Mouse (Mus musculus): ENCODE measurements around the gene Gm20449. TPM values are rescaled to one million over a fixed set of nuclear protein-coding genes. Genes with fewer than 3 reads are reported as not detected.
"Not testable (repeated sequence)": the region's sequence is repeated elsewhere in the genome, so short reads cannot be mapped to it uniquely, and the experiment has no call there.

The Gm20449 gene
- total RNA-seq (2017): not detected in 2 replicates

DNA sequence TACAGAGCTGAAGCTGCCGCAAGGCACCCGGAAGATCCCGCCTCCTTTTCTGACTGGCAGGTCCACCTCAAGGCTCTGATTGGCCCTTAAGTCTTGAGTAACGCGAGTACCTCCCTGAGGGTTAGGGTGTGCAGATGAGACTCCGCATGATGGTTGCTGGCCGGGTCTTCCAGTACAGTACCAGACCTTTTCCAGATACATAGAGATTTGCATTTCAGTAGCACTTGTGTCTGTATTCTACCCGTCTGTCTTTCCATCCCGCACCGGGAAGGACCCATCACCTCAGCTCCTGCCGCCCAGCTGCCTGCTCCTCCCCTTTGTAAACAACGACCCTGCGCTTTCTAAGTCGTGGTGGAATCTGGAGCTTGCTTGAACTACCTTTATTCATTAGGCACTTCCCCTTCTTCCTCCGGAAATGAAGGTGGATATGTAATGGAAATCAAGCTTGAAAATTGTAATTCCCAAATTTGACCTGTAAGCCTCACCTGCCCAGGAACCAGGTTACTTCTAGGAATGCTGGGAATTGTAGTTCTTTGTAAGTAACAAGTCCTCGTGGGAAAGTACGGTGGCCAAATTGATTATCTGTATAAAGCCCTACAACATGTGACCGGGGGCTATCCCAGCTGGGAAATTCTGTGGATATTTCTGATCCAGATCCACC, at the start of gene Gm20449, which contains the start of gene AW146154:
TSS of gene Gm20449 (minus strand) at position 29 of the 661 bp plus-strand sequence.
TSS of gene AW146154 (minus strand) at position 502 of the 661 bp plus-strand sequence.
- ATAC-seq (replicated peaks; ENCODE audit: low read depth, poor library complexity, severe bottlenecking): peak; percentile 94

DNA sequence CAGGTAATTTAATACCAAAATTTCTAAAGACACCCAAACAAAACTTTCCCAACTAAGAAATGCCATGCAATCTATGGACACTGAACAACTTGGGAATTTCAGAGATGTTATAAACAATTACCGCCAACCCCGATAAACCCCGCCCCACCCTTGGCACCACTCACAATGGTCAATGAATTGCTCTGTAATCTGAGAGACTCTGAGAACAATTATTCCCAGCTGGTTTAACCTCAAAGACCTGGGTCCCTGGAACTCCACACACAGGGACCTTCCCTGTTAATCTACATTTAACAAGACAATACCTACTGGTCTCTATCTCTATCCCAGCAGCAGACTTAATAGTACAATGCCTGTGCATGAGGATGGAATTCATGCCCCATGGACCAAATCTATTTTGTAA, 13.5 kb upstream of the Gm20449 start:
- no peak for ATAC-seq (replicated peaks; ENCODE audit: low read depth, poor library complexity, severe bottlenecking)

DNA sequence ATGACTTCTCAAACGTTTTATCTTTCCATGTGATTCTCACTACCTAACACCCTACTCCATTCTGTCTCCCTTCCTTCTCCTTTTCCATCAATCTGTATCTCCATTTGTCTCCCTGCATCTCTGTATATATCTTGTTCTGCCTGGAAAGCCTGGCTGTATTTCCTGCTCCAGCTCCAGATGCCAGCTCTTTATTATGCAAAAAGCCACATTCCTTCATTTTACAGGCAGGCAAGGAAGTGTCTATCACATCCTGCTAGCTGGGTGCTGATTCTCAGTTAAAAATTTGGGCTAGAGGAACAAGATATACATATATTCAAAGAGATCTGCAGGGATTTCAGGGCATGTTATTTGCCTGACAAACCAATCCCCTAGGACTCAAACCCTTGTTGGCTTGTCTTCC, 13.0 kb upstream of the Gm20449 start:
- no peak for ATAC-seq (replicated peaks; ENCODE audit: low read depth, poor library complexity, severe bottlenecking)

DNA sequence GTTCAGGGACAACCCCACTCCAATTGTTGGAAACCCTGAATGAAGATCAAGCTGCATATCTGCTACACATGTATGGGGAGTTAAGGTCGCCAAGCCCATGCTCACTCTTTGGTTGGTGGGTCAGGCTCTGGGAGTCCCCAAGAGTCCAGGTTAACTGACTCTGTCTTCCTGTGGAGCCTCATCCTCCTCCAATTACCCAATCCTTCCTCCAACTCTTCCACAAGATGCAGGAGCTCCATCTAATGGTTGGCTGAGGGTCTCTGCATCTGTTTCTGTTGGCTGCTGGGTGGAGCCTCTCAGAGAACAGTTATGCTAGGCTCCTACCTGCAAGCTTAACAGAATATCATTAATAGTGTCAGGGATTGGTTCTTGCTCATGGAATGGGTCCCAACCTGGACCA, 3.2 kb upstream of the Gm20449 start:
- no peak for ATAC-seq (replicated peaks; ENCODE audit: low read depth, poor library complexity, severe bottlenecking)

DNA sequence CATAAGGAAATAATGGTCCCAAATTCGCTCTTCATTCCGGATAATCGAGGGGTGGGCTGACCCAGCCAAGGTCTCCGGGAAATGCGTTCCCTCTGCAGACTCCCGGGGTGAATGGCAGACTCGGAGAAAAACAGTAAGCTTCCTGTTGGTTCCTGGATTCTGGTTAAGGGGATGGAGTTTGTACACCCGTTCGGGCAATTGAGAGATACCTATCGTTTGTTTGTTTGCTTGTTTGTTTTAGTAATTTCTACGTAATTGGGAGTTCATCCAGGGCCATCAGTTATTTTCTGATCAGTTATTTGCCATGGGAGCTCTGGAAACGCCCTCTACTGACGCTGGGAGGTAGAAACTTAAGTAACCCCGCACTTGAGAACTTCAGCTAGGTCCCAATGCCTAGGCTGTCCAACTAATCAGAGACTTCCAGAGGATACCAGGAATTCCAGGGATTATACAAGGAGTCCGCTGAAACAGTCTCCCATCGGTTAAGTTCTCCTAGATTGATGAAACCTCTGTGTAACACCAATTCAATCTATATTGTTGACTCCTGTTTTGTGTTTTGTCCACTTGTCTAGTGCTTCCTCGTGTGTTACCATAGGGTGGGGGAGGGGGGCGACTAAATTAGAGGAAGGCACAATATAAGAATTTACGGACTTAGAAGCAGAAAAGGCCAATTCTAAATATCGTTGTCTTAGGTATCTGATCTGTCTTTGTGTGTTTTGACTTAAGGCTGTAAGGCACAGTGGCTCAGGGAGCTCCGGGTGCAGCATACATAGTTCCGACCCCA, 1.1 kb upstream of the Gm20449 start:
- ATAC-seq (replicated peaks; ENCODE audit: low read depth, poor library complexity, severe bottlenecking): peak; percentile 59

DNA sequence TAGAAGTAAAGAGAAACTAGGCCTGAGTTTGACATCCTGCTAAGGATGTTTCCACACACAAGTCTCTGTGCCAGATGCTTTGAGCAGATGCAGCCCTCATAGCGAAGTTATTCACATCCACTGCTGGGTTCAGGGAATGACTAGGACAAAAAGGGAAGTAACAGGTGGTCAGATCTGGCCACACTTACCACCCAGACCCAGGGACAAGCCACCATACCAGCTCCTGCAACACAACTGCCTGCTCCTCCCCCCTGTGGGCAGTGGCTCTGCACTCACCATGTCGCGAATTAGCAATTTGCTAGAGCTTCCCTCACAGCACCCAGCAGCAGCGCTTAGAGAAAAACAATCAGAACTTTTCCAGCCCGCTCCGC, 214 bp downstream of the Gm20449 start:
- peak; percentile 70 for ATAC-seq (replicated peaks; ENCODE audit: low read depth, poor library complexity, severe bottlenecking)

DNA sequence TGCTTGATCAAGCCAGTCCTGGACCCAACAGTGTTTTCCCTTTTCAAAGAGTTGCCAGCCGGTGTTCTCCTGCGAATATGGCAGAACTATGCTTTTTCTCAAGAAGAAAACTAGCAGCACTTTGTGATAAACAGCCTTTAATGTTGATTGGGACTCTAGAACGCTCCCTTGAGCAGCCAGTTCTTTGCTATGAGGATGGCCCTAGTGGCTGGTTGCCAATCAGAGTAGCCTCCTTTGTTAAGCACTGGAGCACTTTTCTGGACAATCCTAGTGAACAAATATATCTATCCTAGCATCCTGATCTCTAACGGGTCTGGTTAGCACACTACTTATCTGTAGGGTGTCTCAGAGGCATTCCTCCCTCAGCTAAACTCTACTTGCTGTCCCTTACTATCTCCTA, 753 bp downstream of the Gm20449 start:
- not testable (repeated sequence) for ATAC-seq (replicated peaks; ENCODE audit: low read depth, poor library complexity, severe bottlenecking)

DNA sequence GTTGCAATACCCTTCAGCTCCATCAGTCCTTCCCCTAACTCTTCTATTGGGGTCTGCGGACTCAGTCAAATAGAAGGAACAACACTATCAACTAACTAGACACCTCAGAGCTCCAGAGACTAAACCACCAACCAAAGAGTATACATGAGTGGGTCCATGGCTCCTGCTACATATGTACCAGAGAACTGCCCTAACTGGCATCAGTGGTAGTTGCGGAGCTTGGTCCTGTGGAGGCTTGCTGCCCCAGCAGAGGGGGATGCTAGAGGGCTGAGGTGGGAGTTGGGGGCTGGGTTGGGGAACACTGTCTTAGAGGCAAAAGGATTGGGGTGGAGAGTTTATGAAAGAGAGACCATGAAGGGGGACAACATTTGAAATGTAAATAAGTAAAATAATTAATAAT, 1.3 kb downstream of the Gm20449 start:
- no peak for ATAC-seq (replicated peaks; ENCODE audit: low read depth, poor library complexity, severe bottlenecking)

DNA sequence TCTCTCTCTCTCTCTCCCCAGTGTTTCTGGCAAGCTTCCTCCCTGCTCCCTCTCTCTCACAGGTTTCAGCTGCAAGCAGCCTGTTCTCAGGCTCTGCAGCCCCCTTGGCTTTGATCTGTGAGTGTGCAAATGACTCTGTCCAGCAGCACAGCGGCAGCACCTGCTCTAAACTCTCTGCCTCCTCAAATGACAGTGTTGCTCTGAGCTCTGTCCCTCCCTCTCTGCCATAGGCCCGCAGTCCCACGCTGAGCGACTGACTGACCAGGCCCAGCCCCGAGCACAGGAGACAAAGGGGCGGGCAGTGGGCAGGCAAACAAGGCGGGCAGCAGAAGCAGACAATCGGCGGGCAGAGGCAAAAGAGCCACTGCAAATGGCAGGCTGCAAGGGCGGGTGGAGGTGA, 47.4 kb downstream of the Gm20449 start:
- no peak for ATAC-seq (replicated peaks; ENCODE audit: low read depth, poor library complexity, severe bottlenecking)

DNA sequence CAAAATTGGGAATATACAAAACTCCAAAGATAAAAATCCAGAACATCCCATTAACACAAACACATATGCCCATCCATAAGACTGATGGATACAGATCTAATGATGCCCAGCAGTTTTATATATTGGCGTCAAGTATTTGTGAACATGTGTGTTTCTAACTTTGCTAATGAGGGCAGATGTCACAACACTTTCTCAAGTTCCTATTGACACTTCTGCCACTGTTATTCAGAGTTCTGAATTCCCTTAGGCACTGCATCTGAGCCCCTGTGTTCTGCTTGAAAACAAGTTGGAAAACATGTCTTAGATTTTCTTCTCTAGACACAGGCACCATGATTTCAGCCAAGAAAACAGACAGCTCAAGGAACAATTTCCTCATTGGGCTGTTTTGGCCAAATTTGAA, 50.6 kb downstream of the Gm20449 start, which contains the start of gene Vmn2r57:
TSS of gene Vmn2r57 (minus strand) at position 101 of the 400 bp plus-strand sequence.
- ATAC-seq (replicated peaks; ENCODE audit: low read depth, poor library complexity, severe bottlenecking): not testable (repeated sequence)

DNA sequence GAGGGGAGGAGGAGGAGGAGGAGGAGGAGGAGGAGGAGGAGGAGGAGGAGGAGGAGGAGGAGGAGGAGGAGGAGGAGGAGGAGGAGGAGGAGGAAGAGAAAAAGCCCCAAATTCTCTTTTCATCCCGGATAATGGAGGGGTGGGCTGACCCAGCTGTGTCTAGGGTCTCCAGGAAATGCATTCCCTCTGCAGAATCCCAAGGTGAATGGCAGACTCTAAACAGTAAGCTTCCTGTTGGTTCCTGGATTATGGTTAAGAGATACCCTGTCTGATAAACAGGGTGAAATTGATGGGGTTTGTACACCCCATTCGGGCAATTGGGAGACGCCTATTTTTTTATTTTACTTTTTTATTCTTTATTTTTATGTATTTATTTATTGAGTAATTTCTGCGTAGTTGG, 105.1 kb downstream of the Gm20449 start:
- ATAC-seq (replicated peaks; ENCODE audit: low read depth, poor library complexity, severe bottlenecking): no peak

DNA sequence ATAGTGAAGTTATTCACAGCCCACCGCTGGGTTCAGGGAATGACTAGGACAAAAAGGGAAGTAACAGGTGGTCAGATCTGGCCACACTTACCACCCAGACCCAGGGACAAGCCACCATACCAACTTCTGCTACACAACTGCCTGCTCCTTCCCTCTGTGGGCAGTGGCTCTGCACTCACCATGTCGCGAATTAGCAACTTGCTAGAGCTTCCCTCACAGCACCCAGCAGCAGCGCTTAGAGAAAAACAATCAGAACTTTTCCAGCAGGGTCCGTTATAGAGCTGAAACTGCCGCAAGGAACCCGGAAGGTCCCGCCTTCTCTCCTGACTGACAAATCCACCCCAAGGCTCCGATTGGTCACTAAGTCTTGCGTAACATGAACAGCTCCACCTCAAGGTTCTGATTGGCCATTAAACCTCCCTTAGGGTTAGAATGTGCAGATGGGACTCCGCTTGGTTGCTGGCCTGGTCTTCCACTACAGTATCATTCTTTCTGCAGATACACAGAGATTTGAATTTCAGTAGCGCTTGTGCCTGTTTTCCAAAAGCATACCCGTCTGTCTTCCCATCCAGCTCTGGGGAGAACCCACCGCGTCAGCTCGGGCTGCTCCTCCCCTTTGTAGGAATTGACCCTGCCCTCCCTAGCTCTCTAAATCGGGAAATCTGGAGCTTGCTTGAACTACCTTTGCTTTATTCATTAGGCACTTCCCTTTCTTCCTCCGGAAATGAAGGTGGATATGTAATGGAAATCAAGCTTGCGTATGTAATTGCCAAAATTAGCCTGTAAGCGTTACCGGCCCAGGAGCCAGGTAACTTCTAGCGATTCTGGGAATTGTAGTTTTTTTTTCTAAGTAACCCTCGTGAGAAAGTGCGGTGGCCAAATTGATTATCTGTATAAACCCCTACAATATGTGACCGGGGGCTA, 105.9 kb downstream of the Gm20449 start, which contains the start of gene AI987944:
TSS of gene AI987944 (minus strand) at position 332 of the 924 bp plus-strand sequence.
- ATAC-seq (replicated peaks; ENCODE audit: low read depth, poor library complexity, severe bottlenecking): peak; percentile 96

Other genes starting within 250 kb of the Gm20449 start
- gene AI987944, start 106.0 kb downstream of the Gm20449 start, total RNA-seq (2017): 26.4 and 31.7 TPM in 2 replicates
- 0.27 and 0.29 TPM in 2 replicates for gene Vmn2r57, start 50.7 kb downstream of the Gm20449 start, total RNA-seq (2017)
- gene AW146154, start 473 bp upstream of the Gm20449 start, total RNA-seq (2017): 18.9 and 20.4 TPM in 2 replicates
- not detected in 2 replicates for gene Gm6871, start 74.2 kb upstream of the Gm20449 start, total RNA-seq (2017)
- gene 2610021A01Rik, start 99.8 kb upstream of the Gm20449 start, total RNA-seq (2017): 31.3 and 36.4 TPM in 2 replicates
- gene Zfp788, start 133.8 kb upstream of the Gm20449 start, total RNA-seq (2017): 9.4 and 11.1 TPM in 2 replicates

Data from common myeloid progenitor, adult 5-6 weeks (primary cell).